Mouse (Mus musculus) CH12.LX (cell line): ENCODE measurements around the gene Kcnk3. TPM values are rescaled to one million over a fixed set of nuclear protein-coding genes. Genes with fewer than 3 reads are reported as not detected.

Source experiments
- DNase-seq: peaks from one replicate; pipeline ENCODE4 v3.0.0-alpha.2; 2013; ENCODE audit errors: extremely low read depth
- H3K27ac ChIP-seq: 2 replicates; pipeline ENCODE4 v1.5.1; 2012; ENCODE audit warnings: low read depth, mild to moderate bottlenecking, control low read depth, moderate library complexity; ENCODE audit not compliant: insufficient read depth
- H3K27me3 ChIP-seq: replicated peaks from 2 replicates; pipeline ENCODE3; 2012; ENCODE audit warnings: inconsistent platforms
- H3K36me3 ChIP-seq, 2 experiments: replicated peaks in 1 of 2; 2 replicates each; pipeline versions ENCODE3 to v1.6.1; 2012; ENCODE audit warnings: inconsistent platforms in 1 of 2, low read length in 1 of 2, mild to moderate bottlenecking in 1 of 2, mixed read lengths in 1 of 2, moderate library complexity in 1 of 2; ENCODE audit not compliant: control insufficient read depth in 1 of 2, insufficient read depth in 1 of 2
- H3K4me1 ChIP-seq, 2 experiments: 2 replicates each; pipeline ENCODE4 v1.6.1; 2012; ENCODE audit warnings: inconsistent platforms in 1 of 2, moderate library complexity in 1 of 2; ENCODE audit not compliant: insufficient read depth in 2 of 2, control insufficient read depth in 1 of 2
- H3K4me2 ChIP-seq: 2 replicates; pipeline ENCODE4 v1.6.1; 2012; ENCODE audit warnings: low read depth, mild to moderate bottlenecking, control low read depth; ENCODE audit not compliant: poor library complexity, insufficient read depth, severe bottlenecking
- H3K4me3 ChIP-seq, 3 experiments: fragments of 150-350 bp in 1 of 3; sonication (generic) in 1 of 3; replicated peaks in 1 of 3; 2 replicates each; pipeline versions ENCODE3 to v1.5.1; 2011 to 2012; ENCODE audit warnings: low read depth in 2 of 3, low read length in 2 of 3, mild to moderate bottlenecking in 2 of 3, moderate library complexity in 2 of 3, control low read depth in 1 of 3, improper control_type of control experiment in 1 of 3, inconsistent platforms in 1 of 3, mixed read lengths in 1 of 3; ENCODE audit not compliant: poor library complexity in 1 of 3
- H3K79me2 ChIP-seq: replicated peaks from 2 replicates; pipeline ENCODE4 v1.6.1; 2012; ENCODE audit warnings: mild to moderate bottlenecking, moderate library complexity; ENCODE audit not compliant: control insufficient read depth, poor library complexity, insufficient read depth, severe bottlenecking; ENCODE audit errors: extremely low read depth
- H3K9ac ChIP-seq: 2 replicates; pipeline ENCODE4 v1.6.1; 2012; ENCODE audit warnings: low read depth, mild to moderate bottlenecking, control low read depth, moderate library complexity; ENCODE audit not compliant: insufficient read depth
- H3K9me3 ChIP-seq: replicated peaks from 2 replicates; pipeline ENCODE3; 2012; ENCODE audit warnings: low read length, inconsistent platforms, mixed read lengths
- CHD2 ChIP-seq: IDR thresholded peaks from 2 replicates; pipeline ENCODE4 v1.6.1; 2011; ENCODE audit warnings: low read length, improper control_type of control experiment
- CTCF ChIP-seq, 2 experiments: IDR thresholded peaks in 1 of 2; conservative IDR thresholded peaks in 1 of 2; 2 replicates each; pipeline ENCODE4 v1.5.1; 2011 to 2012; ENCODE audit warnings: low read depth in 2 of 2, low read length in 2 of 2, improper control_type of control experiment in 1 of 2, inconsistent platforms in 1 of 2, mild to moderate bottlenecking in 1 of 2, moderate library complexity in 1 of 2
- E2F4 ChIP-seq: IDR thresholded peaks from 2 replicates; pipeline ENCODE4 v1.6.1; 2011; ENCODE audit warnings: low read depth, low read length, improper control_type of control experiment; ENCODE audit not compliant: insufficient replicate concordance
- ELF1 ChIP-seq: IDR thresholded peaks from 2 replicates; pipeline ENCODE4 v1.6.1; 2014; ENCODE audit warnings: low read depth, mild to moderate bottlenecking, inconsistent platforms, low read length, improper control_type of control experiment
- EP300 ChIP-seq: IDR thresholded peaks from 2 replicates; pipeline ENCODE4 v1.6.1; 2011; ENCODE audit warnings: low read length, improper control_type of control experiment
- ETS1 ChIP-seq: conservative IDR thresholded peaks from 2 replicates; pipeline ENCODE4 v1.6.1; 2012; ENCODE audit warnings: low read depth, mild to moderate bottlenecking, inconsistent platforms, low read length, improper control_type of control experiment, moderate library complexity
- GABPA ChIP-seq: IDR thresholded peaks from 2 replicates; pipeline ENCODE4 v1.6.1; 2012; ENCODE audit warnings: low read depth, low read length, improper control_type of control experiment, inconsistent platforms; ENCODE audit not compliant: insufficient replicate concordance
- JUND ChIP-seq: conservative IDR thresholded peaks from 2 replicates; pipeline ENCODE4 v1.6.1; 2011; ENCODE audit warnings: low read depth, low read length, improper control_type of control experiment
- KAT2A ChIP-seq: IDR thresholded peaks from 2 replicates; pipeline ENCODE4 v1.6.1; 2012; ENCODE audit warnings: low read length, improper control_type of control experiment, inconsistent platforms; ENCODE audit not compliant: insufficient replicate concordance
- MAZ ChIP-seq: IDR thresholded peaks from 2 replicates; pipeline ENCODE4 v1.6.1; 2012; ENCODE audit warnings: low read depth, mild to moderate bottlenecking, inconsistent platforms, low read length, improper control_type of control experiment, moderate library complexity
- MEF2A ChIP-seq: IDR thresholded peaks from 2 replicates; pipeline ENCODE4 v1.6.1; 2014; ENCODE audit warnings: low read depth, mild to moderate bottlenecking, inconsistent platforms, low read length, improper control_type of control experiment, borderline replicate concordance
- MXI1 ChIP-seq: IDR thresholded peaks from 2 replicates; pipeline ENCODE4 v1.6.1; 2011; ENCODE audit warnings: mild to moderate bottlenecking, low read depth, low read length, improper control_type of control experiment
- MYC ChIP-seq: IDR thresholded peaks from 2 replicates; pipeline ENCODE4 v1.6.1; 2011; ENCODE audit warnings: low read depth, mild to moderate bottlenecking, improper control_type of control experiment, low read length
- NRF1 ChIP-seq: IDR thresholded peaks from 2 replicates; pipeline ENCODE4 v1.6.1; 2014; ENCODE audit warnings: low read depth, mild to moderate bottlenecking, inconsistent platforms, low read length, improper control_type of control experiment, moderate library complexity
- PAX5 ChIP-seq: IDR thresholded peaks from 2 replicates; pipeline ENCODE4 v1.6.1; 2012; ENCODE audit warnings: low read length, inconsistent platforms, mixed read lengths
- POLR2AphosphoS2 ChIP-seq: IDR thresholded peaks from 2 replicates; pipeline ENCODE4 v1.6.1; 2011; ENCODE audit warnings: low read depth, low read length, improper control_type of control experiment
- SIN3A ChIP-seq: IDR thresholded peaks from 2 replicates; pipeline ENCODE4 v1.6.1; 2012; ENCODE audit warnings: low read length, improper control_type of control experiment, inconsistent platforms
- SMC3 ChIP-seq: IDR thresholded peaks from 2 replicates; pipeline ENCODE4 v1.6.1; 2011; ENCODE audit warnings: low read depth, low read length, improper control_type of control experiment
- TCF12 ChIP-seq: IDR thresholded peaks from 2 replicates; pipeline ENCODE4 v1.6.1; 2014; ENCODE audit warnings: low read depth, mild to moderate bottlenecking, inconsistent platforms, low read length, improper control_type of control experiment
- UBTF ChIP-seq: IDR thresholded peaks from 2 replicates; pipeline ENCODE4 v1.6.1; 2012; ENCODE audit warnings: low read depth, mild to moderate bottlenecking, inconsistent platforms, low read length, improper control_type of control experiment, moderate library complexity
- USF1 ChIP-seq: IDR thresholded peaks from 2 replicates; pipeline ENCODE4 v1.6.1; 2014; ENCODE audit warnings: low read depth, mild to moderate bottlenecking, inconsistent platforms, low read length, improper control_type of control experiment
- USF2 ChIP-seq: conservative IDR thresholded peaks from 2 replicates; pipeline ENCODE4 v1.6.1; 2011; ENCODE audit warnings: low read depth, low read length, improper control_type of control experiment
- ZC3H11A ChIP-seq: IDR thresholded peaks from 2 replicates; pipeline ENCODE4 v1.6.1; 2012; ENCODE audit warnings: low read depth, mild to moderate bottlenecking, inconsistent platforms, low read length, improper control_type of control experiment
- ZMIZ1 ChIP-seq: IDR thresholded peaks from 2 replicates; pipeline ENCODE4 v1.6.1; 2012; ENCODE audit warnings: low read depth, mild to moderate bottlenecking, inconsistent platforms, low read length, improper control_type of control experiment
- ZNF384 ChIP-seq: IDR thresholded peaks from 2 replicates; pipeline ENCODE4 v1.6.1; 2012; ENCODE audit warnings: low read depth, low read length, improper control_type of control experiment, inconsistent platforms
- dilution Hi-C: fragments of 300-500 bp; cut with MboI; formaldehyde crosslinking; loops from 2 replicates; pipeline ENCODE4 v1.14.3; 2020; ENCODE audit warnings: low sequenced_read_pairs; ENCODE audit not compliant: extremely low pct_unique_long_range_greater_than_20kb, extremely low pct_ligation_motif_present
- in situ Hi-C: fragments of 300-500 bp; cut with MboI; formaldehyde crosslinking; loops from 3 replicates; pipeline ENCODE4 v1.14.3; 2019; ENCODE audit warnings: low sequenced_read_pairs, low pct_ligation_motif_present, low pct_unique_long_range_greater_than_20kb, mixed read lengths
- polyA plus RNA-seq: library from polyadenylated mRNA; unstranded; fragments of >175 nt; gene quantifications from 2 replicates; pipeline ENCODE4 v1.2.1, GENCODE M21; 2012; ENCODE audit warnings: low read depth; ENCODE audit not compliant: insufficient read length
- total RNA-seq, 2 experiments: library from RNA; depleted of rRNA; stranded (reverse); fragments of 300-350 nt in 1 of 2; fragments of >200 nt in 1 of 2; gene quantifications; 2 replicates each; pipeline ENCODE4 v1.2.3; 2012 to 2014

Kcnk3 gene
- total and polyA plus RNA-seq, 3 experiments = not detected

DNA sequence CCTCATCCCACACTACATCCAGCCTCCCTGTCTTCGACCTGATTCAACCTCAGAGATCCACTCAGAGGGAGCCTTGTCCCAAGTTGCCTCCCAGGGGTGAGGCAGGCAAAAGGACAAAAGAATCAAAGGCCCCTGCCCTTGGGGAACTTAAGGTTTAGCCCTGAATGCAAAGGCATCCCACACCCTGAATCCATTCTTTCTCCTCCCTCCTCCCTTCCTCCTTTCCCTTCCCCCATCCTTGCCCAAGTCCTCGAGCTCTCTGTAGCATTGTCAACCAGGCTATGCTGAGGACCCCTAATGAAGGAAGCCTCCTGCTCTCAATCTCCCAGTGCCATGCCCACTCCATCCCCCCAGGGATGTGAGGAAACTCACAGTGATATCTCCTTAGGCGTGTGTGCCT lies 23.7 kb downstream of the Kcnk3 start:
- H3K27ac ChIP-seq = no peak overlapping the region
- no peaks in the 10 kb centered on the region for H3K79me2 ChIP-seq
- DNase-seq = no peak
- no peaks in the 10 kb centered on the region for H3K36me3 ChIP-seq
- H3K27me3 ChIP-seq = no peaks in the 10 kb centered on the region
- in situ Hi-C loops = no loop called here
- no peak for TF ChIP-seq GABPA
- TF ChIP-seq JUND = no peak
- no peak for TF ChIP-seq USF1
- TF ChIP-seq ETS1 = no peak
- TF ChIP-seq ZC3H11A = no peak
- TF ChIP-seq TCF12 = no peak
- no peak for TF ChIP-seq CHD2
- no peak for TF ChIP-seq CTCF (conservative IDR thresholded peaks at IDR 0.05 in 1 of 2, IDR thresholded peaks at IDR 0.05 in 1 of 2; ENCODE audit: low read depth in 2 of 2, low read length in 2 of 2)
- TF ChIP-seq, all 38 proteins: peak for 0
- dilution Hi-C loops = no loop called here
- Histone ChIP-seq H3K9ac (no peak overlapping the region), H3K9me3 (no peaks in the 10 kb centered on the region), H3K4me2 (no peak overlapping the region), H3K4me1 (peaks cover 19 to 62% of the 10 kb centered on the region in 2 experiments), H3K4me3 (no peak overlapping the region)

DNA sequence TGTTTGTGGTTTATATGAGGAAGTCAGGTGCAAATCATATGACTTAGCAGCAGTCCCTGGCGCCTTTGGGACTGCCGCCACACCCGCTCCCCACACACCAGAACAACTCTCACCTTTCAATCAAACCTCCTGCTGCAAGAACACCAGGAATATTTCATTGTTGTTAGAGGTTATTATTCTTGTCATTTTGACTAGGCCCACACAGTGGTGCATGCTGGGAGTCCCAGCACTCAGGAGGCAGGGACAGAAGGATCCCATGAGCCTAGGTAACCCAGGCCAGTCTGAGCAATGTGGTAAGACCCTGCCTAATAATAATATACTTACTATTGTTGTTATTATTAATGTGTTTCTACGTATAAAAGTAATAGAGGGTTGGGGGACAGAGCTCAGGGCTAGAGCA lies 24.6 kb downstream of the Kcnk3 start:
- no peaks in the 10 kb centered on the region for H3K27me3 ChIP-seq

GRCm38 (mm10) chr5:30613242-30613641 lies 25.3 kb downstream of the Kcnk3 start:
- Histone ChIP-seq H3K9me3 (no peaks in the 10 kb centered on the region), H3K4me3 (no peak overlapping the region), H3K4me1 (peaks cover 19 to 71% of the 10 kb centered on the region in 2 experiments), H3K27ac (no peak overlapping the region), H3K79me2 (no peaks in the 10 kb centered on the region), H3K27me3 (no peaks in the 10 kb centered on the region), H3K36me3 (no peaks in the 10 kb centered on the region), H3K4me2 (no peak overlapping the region), H3K9ac (no peak overlapping the region)
- no peak for TF ChIP-seq KAT2A
- no peak for TF ChIP-seq NRF1
- no peak for TF ChIP-seq E2F4
- TF ChIP-seq ELF1 = no peak
- no peak for TF ChIP-seq MXI1
- TF ChIP-seq MEF2A = no peak
- no peak for TF ChIP-seq ETS1
- TF ChIP-seq POLR2AphosphoS2 = no peak
- TF ChIP-seq PAX5 = no peak
- no peak for TF ChIP-seq USF1
- TF ChIP-seq ZC3H11A = no peak
- no peak for TF ChIP-seq ZMIZ1
- TF ChIP-seq ZNF384 = no peak
- TF ChIP-seq EP300 = no peak
- TF ChIP-seq JUND = no peak
- no peak for TF ChIP-seq USF2
- TF ChIP-seq UBTF = no peak
- no peak for TF ChIP-seq MAZ
- TF ChIP-seq SIN3A = no peak
- no peak for TF ChIP-seq SMC3
- dilution Hi-C loops = no loop called here
- in situ Hi-C loops = no loop called here
- no peak for DNase-seq

More for the DNA sequence above, 24.6 kb downstream of the Kcnk3 start:
- TF ChIP-seq MYC (no peak), MEF2A (no peak)
- H3K36me3 ChIP-seq = no peaks in the 10 kb centered on the region
- DNase-seq = no peak
- no peak overlapping the region for H3K27ac ChIP-seq
- H3K4me1 ChIP-seq = peaks cover 19 to 69% of the 10 kb centered on the region in 2 experiments
- H3K4me2 ChIP-seq = no peak overlapping the region
- no peaks in the 10 kb centered on the region for H3K9me3 ChIP-seq
- no peak overlapping the region for H3K4me3 ChIP-seq
- no peaks in the 10 kb centered on the region for H3K79me2 ChIP-seq
- no peak overlapping the region for H3K9ac ChIP-seq
- in situ Hi-C loops = no loop called here
- dilution Hi-C loops = no loop called here
